Mouse (Mus musculus): ENCODE results near the gene Rnf216.

Gene Rnf216

DNA sequence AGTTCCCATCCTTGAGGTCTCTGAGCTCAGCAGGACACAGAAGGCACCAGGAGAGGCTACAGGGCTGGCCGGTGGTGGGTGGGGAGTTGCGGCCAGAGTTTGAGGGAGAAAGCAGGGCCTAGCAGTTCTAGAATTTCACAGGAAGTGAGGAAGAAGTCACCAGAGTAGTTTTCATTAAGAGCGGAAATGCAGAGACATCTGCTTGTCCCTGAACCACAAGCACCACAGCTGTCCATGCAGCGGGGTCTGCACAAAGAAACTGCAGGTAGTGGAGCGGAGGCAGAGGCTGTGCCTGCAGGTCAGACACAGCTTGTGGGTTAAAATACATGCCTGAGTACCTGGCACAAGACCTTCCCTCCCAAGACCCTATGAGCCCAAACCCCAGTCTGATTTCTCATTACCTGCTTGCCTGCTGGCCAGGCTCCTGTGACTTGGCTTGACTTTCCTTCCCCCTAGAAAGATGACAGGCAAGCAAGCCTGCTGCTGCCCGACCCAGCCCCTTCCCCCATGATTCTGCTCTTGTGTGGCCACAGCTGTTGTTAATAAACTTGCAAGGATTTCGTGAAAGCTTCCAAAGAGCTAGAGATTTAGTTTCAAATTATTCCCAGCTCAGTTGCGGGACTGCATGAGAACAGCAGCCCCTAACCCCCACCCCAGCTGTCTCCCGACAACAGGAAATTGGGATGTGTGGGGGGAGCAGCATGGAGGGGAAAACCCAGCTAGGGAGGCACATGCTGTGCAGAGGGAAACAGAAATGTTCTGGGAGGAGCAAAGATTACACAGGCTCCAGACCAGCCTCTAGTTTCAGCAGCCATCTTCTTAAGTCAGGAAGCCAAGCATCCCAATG lies 111.9 kb downstream of the Rnf216 start:
- DNase-seq (ENCODE audit: low read depth, low spot score): peak; percentile 73

- no peak for DNase-seq (ENCODE audit: low read depth, low spot score)
Measured at GRCm38 (mm10) chr5:143000091-143000490, 112.7 kb downstream of the Rnf216 start.

DNA sequence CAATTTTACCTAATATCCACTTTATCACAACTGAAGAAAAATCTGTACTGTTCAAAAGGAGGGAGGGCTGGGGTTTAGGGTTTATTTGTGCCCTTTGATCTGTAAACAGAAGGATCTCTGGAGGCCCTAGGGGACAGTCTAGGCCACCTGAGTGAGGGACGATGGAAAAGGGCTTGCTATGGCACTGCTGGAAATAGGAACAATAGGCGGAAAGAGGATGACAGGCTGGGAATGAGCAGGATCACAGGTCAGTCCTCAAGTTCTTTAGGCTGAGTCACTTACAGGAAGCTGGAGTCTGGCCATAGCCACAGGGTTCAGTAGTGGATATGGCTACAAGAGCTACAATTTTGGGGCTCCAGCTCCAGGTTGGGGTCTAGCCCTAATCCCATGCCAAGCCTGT lies 114.6 kb downstream of the Rnf216 start:
- no peak for DNase-seq (ENCODE audit: low read depth, low spot score)

- no peak for DNase-seq (ENCODE audit: low read depth, low spot score)
Measured at GRCm38 (mm10) chr5:142997526-142997925, 115.3 kb downstream of the Rnf216 start.

GRCm38 (mm10) chr5:142994746-142995145 lies 118.0 kb downstream of the Rnf216 start:
- DNase-seq (ENCODE audit: low read depth, low spot score): no peak

- DNase-seq (ENCODE audit: low read depth, low spot score): no peak
Measured at GRCm38 (mm10) chr5:142989167-142989566, 123.6 kb downstream of the Rnf216 start.

GRCm38 (mm10) chr5:142988520-142988919 lies 124.3 kb downstream of the Rnf216 start:
- DNase-seq (ENCODE audit: low read depth, low spot score): no peak

DNA sequence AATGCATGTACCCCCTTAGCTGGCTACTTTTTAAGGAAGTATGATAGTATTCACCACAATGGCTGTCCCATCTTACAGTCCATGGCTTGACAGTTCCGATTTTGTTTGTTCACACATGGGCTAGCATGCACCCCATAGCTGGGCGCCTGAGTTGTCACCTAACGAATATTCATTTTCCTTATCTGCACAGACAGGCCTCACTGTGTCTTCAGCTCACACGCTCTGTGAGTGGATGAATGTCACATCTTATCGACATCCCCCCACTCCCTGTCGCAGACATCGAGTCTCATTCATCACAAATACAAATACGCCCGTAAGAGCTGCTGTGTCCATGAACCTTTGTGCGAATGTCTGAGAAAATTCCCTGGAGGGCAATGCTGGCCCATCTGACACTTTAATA lies 128.5 kb downstream of the Rnf216 start:
- no peak for DNase-seq (ENCODE audit: low read depth, low spot score)

DNA sequence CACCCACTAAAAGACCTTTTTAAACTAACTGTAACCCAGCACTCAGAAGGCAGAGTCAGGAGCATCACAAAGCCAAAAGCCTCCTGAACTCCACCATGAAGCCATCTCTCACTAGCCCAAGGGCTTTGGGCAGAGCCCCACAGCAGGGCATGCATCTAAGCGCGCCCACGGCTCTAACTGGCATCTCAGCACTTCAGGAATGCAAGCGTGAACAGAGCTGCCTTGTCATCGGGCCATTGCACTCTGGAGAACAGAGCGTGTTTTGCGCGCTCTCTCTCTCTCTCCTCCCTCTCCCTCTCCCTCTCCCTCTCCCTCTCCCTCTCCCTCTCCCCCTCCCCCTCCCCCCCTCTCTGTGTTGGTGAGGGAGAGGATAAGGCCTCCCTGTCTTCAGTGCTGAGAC lies 129.6 kb downstream of the Rnf216 start:
- no peak for DNase-seq (ENCODE audit: low read depth, low spot score)

DNA sequence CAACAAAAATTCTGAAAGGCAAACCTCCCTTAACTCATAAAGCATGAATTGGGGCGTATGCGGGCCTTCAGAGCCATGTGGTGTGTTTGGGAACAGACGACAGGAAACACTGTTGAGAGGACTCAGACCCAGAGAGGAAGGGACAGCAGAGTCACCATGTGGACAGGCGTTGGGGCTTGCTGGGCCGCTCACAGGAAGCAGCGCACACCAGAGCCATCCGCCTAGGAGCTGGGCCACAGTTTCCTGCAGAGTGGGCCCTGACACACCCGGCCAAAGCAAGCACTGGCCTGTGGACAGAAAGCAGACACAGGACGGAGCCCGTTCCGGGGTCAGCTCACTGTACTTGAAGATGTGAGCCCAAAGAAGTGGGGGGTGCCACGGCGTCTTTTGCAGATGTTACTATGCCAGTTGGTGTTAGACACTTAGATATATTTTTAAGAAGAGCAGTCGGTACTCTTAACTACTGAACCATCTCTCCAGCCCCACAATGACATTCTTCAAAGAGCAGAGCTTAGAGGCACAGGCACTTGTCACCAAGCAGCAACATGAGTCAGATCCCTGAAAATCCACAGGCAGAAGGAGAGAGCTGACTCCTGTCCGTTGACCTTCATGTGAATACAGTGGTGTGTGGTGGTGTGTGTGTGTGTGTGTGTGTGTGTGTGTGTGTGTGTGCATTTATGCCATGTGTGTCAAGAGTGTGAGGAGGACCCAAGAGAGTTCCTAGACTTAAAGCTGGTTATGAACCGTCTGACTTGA lies 130.6 kb downstream of the Rnf216 start:
- no peak for DNase-seq (ENCODE audit: low read depth, low spot score)

- no peak for DNase-seq (ENCODE audit: low read depth, low spot score)
Measured at GRCm38 (mm10) chr5:142976516-142976915, 136.3 kb downstream of the Rnf216 start.

GRCm38 (mm10) chr5:142974598-142975121 lies 138.1 kb downstream of the Rnf216 start:
- DNase-seq (ENCODE audit: low read depth, low spot score): peak; percentile 54

GRCm38 (mm10) chr5:142973971-142974370 lies 138.8 kb downstream of the Rnf216 start:
- no peak for DNase-seq (ENCODE audit: low read depth, low spot score)

GRCm38 (mm10) chr5:142968411-142968810 lies 144.4 kb downstream of the Rnf216 start:
- no peak for DNase-seq (ENCODE audit: low read depth, low spot score)

DNA sequence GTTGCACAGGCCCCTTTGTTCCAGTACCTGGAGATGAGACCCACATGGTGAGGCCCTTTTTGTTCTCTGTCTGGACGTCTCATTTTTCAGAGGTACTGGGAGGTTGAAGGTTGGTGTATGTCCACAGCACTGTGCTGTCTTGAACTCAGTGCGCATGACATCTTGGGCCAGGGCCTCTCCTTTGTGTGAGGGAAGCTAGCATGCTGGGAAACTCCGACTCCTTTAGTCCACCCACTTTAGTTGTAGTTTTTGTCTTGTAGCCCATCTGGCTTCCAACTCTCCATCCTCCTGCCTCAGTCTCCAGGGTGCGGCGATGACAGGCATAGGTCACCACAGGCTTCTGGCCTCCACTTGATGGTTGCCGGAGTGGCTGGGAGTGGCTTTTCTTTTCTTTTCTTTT lies 148.1 kb downstream of the Rnf216 start:
- DNase-seq (ENCODE audit: low read depth, low spot score): no peak

GRCm38 (mm10) chr5:142963705-142964494 lies 148.9 kb downstream of the Rnf216 start:
- no peak for DNase-seq (ENCODE audit: low read depth, low spot score)

DNA sequence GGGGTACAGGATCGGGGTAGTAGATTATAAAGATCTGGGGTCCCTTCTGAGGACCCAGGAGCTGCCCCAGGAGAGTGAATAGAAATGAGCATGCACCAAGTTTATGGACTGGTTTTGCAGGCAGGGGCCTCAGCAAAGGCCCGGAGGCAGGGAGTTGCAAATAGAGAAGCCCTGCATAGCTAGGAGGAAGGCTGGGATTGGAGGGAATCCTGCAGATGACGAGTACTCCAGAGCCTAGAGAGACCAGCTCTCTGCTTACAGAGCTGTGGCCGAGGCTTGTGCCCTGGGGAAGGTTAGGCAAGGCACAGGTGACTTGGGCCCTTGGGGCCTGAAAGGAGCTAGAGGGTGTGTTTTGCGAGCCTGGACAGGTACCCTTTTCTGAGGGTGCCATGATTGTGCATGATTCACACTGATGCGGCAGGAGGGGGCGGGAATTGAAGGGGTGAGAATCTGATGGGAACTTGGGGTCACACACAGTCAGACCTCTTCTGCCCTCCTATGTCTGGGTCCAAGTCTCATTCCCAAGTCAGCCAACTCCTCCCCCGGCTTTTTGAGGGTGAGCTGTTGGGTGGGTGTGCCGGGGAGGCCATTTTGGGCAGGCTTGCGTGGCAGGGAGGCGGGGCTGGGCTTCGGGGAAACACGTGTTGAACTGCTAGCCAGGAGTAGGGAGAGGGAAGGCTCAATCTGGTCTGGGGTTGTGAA lies 149.6 kb downstream of the Rnf216 start:
- peak; percentile 31 for DNase-seq (ENCODE audit: low read depth, low spot score)

- no peak for DNase-seq (ENCODE audit: low read depth, low spot score)
Measured at GRCm38 (mm10) chr5:142962444-142962961, 150.3 kb downstream of the Rnf216 start.

DNA sequence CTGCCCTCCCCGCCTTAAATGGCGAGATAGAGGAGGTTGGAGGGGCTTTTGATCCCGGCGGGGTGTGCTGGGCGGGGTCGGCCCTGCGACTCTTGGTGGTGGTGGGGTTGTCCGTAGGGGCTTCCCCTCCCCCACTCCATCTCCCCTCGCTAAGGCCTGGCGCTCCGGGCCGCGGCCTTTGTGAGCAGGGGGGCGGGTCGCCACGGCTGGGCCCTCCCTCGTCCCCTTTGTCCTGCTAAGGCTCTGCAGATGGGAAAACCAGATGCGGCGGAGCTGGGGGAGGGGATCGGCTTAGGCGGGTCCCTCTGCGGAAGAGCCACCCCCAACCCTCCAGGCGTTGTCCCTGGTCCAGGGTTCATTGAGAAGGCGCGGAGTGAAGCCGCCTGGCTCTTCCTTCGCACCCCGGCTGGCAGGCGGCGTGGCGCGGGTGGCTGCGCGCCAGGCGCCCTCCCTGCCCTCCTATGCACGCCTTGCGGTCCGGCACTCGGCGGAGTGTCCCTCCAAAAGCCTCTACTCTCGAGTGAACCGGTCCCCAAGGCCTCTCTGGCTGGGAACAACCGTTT lies 150.8 kb downstream of the Rnf216 start:
- DNase-seq (ENCODE audit: low read depth, low spot score): peak; percentile 87

DNA sequence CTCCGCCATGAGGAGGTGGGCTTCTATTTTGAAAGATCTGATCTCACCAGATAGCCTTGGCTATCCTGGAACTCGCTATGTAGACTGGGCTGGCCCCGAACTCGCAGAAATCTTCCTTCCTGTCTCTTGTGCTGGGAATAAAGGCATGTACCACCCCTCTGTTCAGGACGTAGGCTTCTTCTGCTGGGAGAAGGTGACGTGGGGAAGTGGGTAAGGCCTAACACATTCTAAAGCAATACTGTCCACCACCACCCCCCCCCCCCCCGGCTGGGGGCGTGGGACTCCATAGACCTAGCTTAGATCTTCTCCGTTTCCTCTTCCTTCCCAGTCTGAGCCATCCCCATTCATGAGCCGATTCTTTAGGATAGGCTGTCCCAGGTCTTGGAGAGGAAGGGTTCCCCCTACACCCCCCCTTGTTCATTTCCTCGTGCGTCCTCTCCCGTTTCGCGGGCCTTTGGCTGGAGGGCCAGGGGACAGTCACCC lies 151.4 kb downstream of the Rnf216 start:
- no peak for DNase-seq (ENCODE audit: low read depth, low spot score)
